Mouse (Mus musculus) testis, adult 2 months (tissue): ENCODE data around the gene Ddi2.

Experiments used
- CTCF ChIP-seq: fragments of 200-500 bp; IDR thresholded peaks from 2 replicates; pipeline ENCODE4 v1.5.1; 2012; ENCODE audit warnings: low read depth, mild to moderate bottlenecking, inconsistent platforms, low read length, moderate library complexity; ENCODE audit not compliant: control insufficient read depth, insufficient read depth, insufficient replicate concordance
- POLR2A ChIP-seq: fragments of 200-500 bp; IDR thresholded peaks from 2 replicates; pipeline ENCODE4 v1.6.1; 2012; ENCODE audit warnings: low read depth, mild to moderate bottlenecking, inconsistent platforms, low read length, moderate library complexity; ENCODE audit not compliant: control insufficient read depth

DNA sequence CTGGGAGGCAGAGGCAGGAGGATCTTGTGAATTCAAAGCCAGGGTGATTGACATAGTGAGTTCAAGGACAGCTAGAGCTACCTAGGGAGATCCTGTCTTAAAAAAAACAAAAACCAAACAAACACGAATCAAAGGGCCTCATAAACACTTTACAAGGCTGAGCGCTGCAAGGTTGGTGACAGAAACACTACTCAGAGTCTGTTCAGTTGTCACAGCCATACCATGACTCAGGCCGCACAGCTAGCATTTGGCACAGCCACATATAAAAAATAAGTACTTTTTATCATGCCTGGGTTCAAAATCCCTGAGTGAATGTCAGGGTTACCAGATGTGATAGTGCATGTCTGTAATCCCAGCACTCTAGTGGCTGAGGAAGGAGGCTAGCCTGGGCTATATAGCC is 76.0 kb downstream of the Ddi2 start:
- TF ChIP-seq CTCF (no peak), POLR2A (no peak)
